Mouse (Mus musculus): ENCODE measurements at regions not wholly inside any gene's neighbourhood (a gene's known extent, or its start where the extent isn't known, plus 50 kb on each side); places are given as distances from the start of the nearest gene placed in this dataset.

- Histone ChIP-seq H3K4me3 (no peak overlapping the region), H3K9ac (no peak overlapping the region), H3K36me3 (no peaks in the 10 kb centered on the region), H3K9me3 (no peaks in the 10 kb centered on the region), H3K27me3 (no peaks in the 10 kb centered on the region), H3K27ac (no peak overlapping the region), H3K4me1 (peaks cover 19% of the 10 kb centered on the region), H3K4me2 (no peak overlapping the region)
- no peak for ATAC-seq (ENCODE audit: insufficient number of reproducible peaks, low FRiP score, low TSS enrichment, low read depth)
- 32% methylated on average over 11 of the region's 11 CpGs for WGBS
Measured at GRCm38 (mm10) chr12:12783699-12784605, 157.8 kb downstream of the Mycn start.

- Histone ChIP-seq H3K36me3 (no peaks in the 10 kb centered on the region), H3K9me3 (no peaks in the 10 kb centered on the region), H3K9ac (no peak overlapping the region), H3K27me3 (no peaks in the 10 kb centered on the region), H3K4me3 (no peak overlapping the region), H3K27ac (no peak overlapping the region), H3K4me1 (peaks cover 5% of the 10 kb centered on the region; the same call in 1 of the 2 replicates), H3K4me2 (no peak overlapping the region)
- no peak for ATAC-seq (ENCODE audit: insufficient number of reproducible peaks, low FRiP score, low TSS enrichment, low read depth)
- WGBS, result 95% methylated on average over 5 of the region's 5 CpGs
Measured at GRCm38 (mm10) chr12:12781526-12781925, 160.2 kb downstream of the Mycn start.

GRCm38 (mm10) chr12:12778563-12779256 lies 163.0 kb downstream of the Mycn start:
- no peak overlapping the region for H3K4me3 ChIP-seq
- H3K36me3 ChIP-seq, result no peaks in the 10 kb centered on the region
- no peak for ATAC-seq (ENCODE audit: insufficient number of reproducible peaks, low FRiP score, low TSS enrichment, low read depth)
- H3K27me3 ChIP-seq, result no peaks in the 10 kb centered on the region
- no peaks in the 10 kb centered on the region for H3K9me3 ChIP-seq
- H3K4me2 ChIP-seq, result no peak overlapping the region
- WGBS, result 48% methylated on average over 4 of the region's 4 CpGs
- no peak overlapping the region for H3K9ac ChIP-seq
- H3K4me1 ChIP-seq, result no peaks in the 10 kb centered on the region
- no peak overlapping the region for H3K27ac ChIP-seq

- H3K9me3 ChIP-seq, result no peaks in the 10 kb centered on the region
- H3K4me2 ChIP-seq, result no peak overlapping the region
- no peaks in the 10 kb centered on the region for H3K4me1 ChIP-seq
- no peaks in the 10 kb centered on the region for H3K36me3 ChIP-seq
- 73% methylated on average over 8 of the region's 8 CpGs for WGBS
- ATAC-seq (ENCODE audit: insufficient number of reproducible peaks, low FRiP score, low TSS enrichment, low read depth), result no peak
- no peak overlapping the region for H3K9ac ChIP-seq
- no peak overlapping the region for H3K27ac ChIP-seq
- H3K4me3 ChIP-seq, result no peak overlapping the region
- no peaks in the 10 kb centered on the region for H3K27me3 ChIP-seq
Measured at GRCm38 (mm10) chr12:12777422-12777821, 164.3 kb downstream of the Mycn start.

GRCm38 (mm10) chr12:12776783-12777182 lies 164.9 kb downstream of the Mycn start:
- Histone ChIP-seq H3K4me1 (no peaks in the 10 kb centered on the region), H3K27ac (no peak overlapping the region), H3K27me3 (no peaks in the 10 kb centered on the region), H3K9me3 (no peaks in the 10 kb centered on the region), H3K36me3 (no peaks in the 10 kb centered on the region), H3K4me2 (no peak overlapping the region), H3K4me3 (no peak overlapping the region), H3K9ac (no peak overlapping the region)
- WGBS, result 73% methylated on average over 6 of the region's 6 CpGs
- ATAC-seq (ENCODE audit: insufficient number of reproducible peaks, low FRiP score, low TSS enrichment, low read depth), result no peak

- Histone ChIP-seq H3K4me2 (no peak overlapping the region), H3K9me3 (no peaks in the 10 kb centered on the region), H3K9ac (no peak overlapping the region), H3K27ac (no peak overlapping the region), H3K36me3 (no peaks in the 10 kb centered on the region), H3K4me1 (no peaks in the 10 kb centered on the region; the same call in 1 of the 2 replicates), H3K27me3 (no peaks in the 10 kb centered on the region), H3K4me3 (no peak overlapping the region)
- WGBS, result 64% methylated on average over 4 of the region's 4 CpGs
- no peak for ATAC-seq (ENCODE audit: insufficient number of reproducible peaks, low FRiP score, low TSS enrichment, low read depth)
Measured at GRCm38 (mm10) chr12:12770970-12771369, 170.7 kb downstream of the Mycn start.

- Histone ChIP-seq H3K4me2 (no peak overlapping the region), H3K27ac (no peak overlapping the region), H3K27me3 (no peaks in the 10 kb centered on the region), H3K9me3 (no peaks in the 10 kb centered on the region), H3K36me3 (no peaks in the 10 kb centered on the region), H3K9ac (no peak overlapping the region), H3K4me3 (no peak overlapping the region), H3K4me1 (peaks cover 10% of the 10 kb centered on the region)
- ATAC-seq (ENCODE audit: insufficient number of reproducible peaks, low FRiP score, low TSS enrichment, low read depth), result no peak
- WGBS, result 59% methylated on average over 11 of the region's 11 CpGs
Measured at GRCm38 (mm10) chr12:12766510-12767304, 175.0 kb downstream of the Mycn start.

- H3K9me3 ChIP-seq, result no peaks in the 10 kb centered on the region
- WGBS, result 39% methylated on average over 7 of the region's 7 CpGs
- no peak overlapping the region for H3K4me3 ChIP-seq
- no peak overlapping the region for H3K4me2 ChIP-seq
- H3K4me1 ChIP-seq, result peaks cover 10% of the 10 kb centered on the region
- no peak overlapping the region for H3K27ac ChIP-seq
- no peak for ATAC-seq (ENCODE audit: insufficient number of reproducible peaks, low FRiP score, low TSS enrichment, low read depth)
- no peaks in the 10 kb centered on the region for H3K36me3 ChIP-seq
- H3K9ac ChIP-seq, result no peak overlapping the region
- H3K27me3 ChIP-seq, result no peaks in the 10 kb centered on the region
Measured at GRCm38 (mm10) chr12:12765490-12766058, 176.1 kb downstream of the Mycn start.

GRCm38 (mm10) chr12:12765055-12765454 lies 176.7 kb downstream of the Mycn start:
- Histone ChIP-seq H3K27me3 (no peaks in the 10 kb centered on the region), H3K9ac (no peak overlapping the region), H3K36me3 (no peaks in the 10 kb centered on the region), H3K9me3 (no peaks in the 10 kb centered on the region), H3K4me2 (no peak overlapping the region), H3K27ac (no peak overlapping the region), H3K4me1 (peaks cover 10% of the 10 kb centered on the region), H3K4me3 (no peak overlapping the region)
- no peak for ATAC-seq (ENCODE audit: insufficient number of reproducible peaks, low FRiP score, low TSS enrichment, low read depth)
- WGBS, result 60% methylated on average over 8 of the region's 8 CpGs

- no peak overlapping the region for H3K9ac ChIP-seq
- H3K4me2 ChIP-seq, result no peak overlapping the region
- no peak overlapping the region for H3K4me3 ChIP-seq
- H3K27ac ChIP-seq, result no peak overlapping the region
- 69% methylated on average over 4 of the region's 4 CpGs for WGBS
- H3K4me1 ChIP-seq, result peaks cover 10% of the 10 kb centered on the region
- H3K9me3 ChIP-seq, result no peaks in the 10 kb centered on the region
- H3K36me3 ChIP-seq, result no peaks in the 10 kb centered on the region
- H3K27me3 ChIP-seq, result no peaks in the 10 kb centered on the region
- no peak for ATAC-seq (ENCODE audit: insufficient number of reproducible peaks, low FRiP score, low TSS enrichment, low read depth)
Measured at GRCm38 (mm10) chr12:12764586-12764985, 177.1 kb downstream of the Mycn start.

GRCm38 (mm10) chr12:12756301-12756948 lies 185.3 kb downstream of the Mycn start:
- Histone ChIP-seq H3K27me3 (no peaks in the 10 kb centered on the region), H3K4me3 (no peak overlapping the region), H3K36me3 (no peaks in the 10 kb centered on the region), H3K9ac (no peak overlapping the region), H3K4me2 (no peak overlapping the region), H3K9me3 (no peaks in the 10 kb centered on the region), H3K27ac (no peak overlapping the region), H3K4me1 (no peaks in the 10 kb centered on the region)
- no peak for ATAC-seq (ENCODE audit: insufficient number of reproducible peaks, low FRiP score, low TSS enrichment, low read depth)
- 33% methylated on average over 2 of the region's 2 CpGs for WGBS
